Mouse (Mus musculus): ENCODE data around the gene Ctsh. TPM values are rescaled to one million over a fixed set of nuclear protein-coding genes. Genes with fewer than 3 reads are reported as not detected.
A peak's percentile ranks its signal among the peaks of the same experiment; 100 is the strongest.
"Not testable (repeated sequence)": the region's sequence is repeated elsewhere in the genome, so short reads cannot be mapped to it uniquely, and the experiment has no call there.

Gene Ctsh
- 10 to 100 TPM; 52.3 to 60.5 TPM for total RNA-seq (2021)
- long read RNA-seq, experiment 1, transcript Ctsh-201 (12 exons, 1,617 nt), result major isoform, 35 of 49 reads
- long read RNA-seq, experiment 1, partial matches to known transcripts, result 2 of 49 reads
- long read RNA-seq, experiment 1, other reads (novel, unspliced or antisense), result 8 of 49 reads
- long read RNA-seq, experiment 2, transcript Ctsh-201 (12 exons, 1,617 nt), result major isoform, 11 of 16 reads
- long read RNA-seq, experiment 2, partial matches to known transcripts, result 2 of 16 reads
- long read RNA-seq, experiment 2, other reads (novel, unspliced or antisense), result 2 of 16 reads

GRCm38 (mm10) chr9:90053852-90054251 is at the start of gene Ctsh:
TSS of gene Ctsh (plus strand) at chr9:90054152.
- DNase-seq, result no peak

GRCm38 (mm10) chr9:90006432-90006831 is 47.5 kb upstream of the Ctsh start:
- DNase-seq, result no peak

DNA sequence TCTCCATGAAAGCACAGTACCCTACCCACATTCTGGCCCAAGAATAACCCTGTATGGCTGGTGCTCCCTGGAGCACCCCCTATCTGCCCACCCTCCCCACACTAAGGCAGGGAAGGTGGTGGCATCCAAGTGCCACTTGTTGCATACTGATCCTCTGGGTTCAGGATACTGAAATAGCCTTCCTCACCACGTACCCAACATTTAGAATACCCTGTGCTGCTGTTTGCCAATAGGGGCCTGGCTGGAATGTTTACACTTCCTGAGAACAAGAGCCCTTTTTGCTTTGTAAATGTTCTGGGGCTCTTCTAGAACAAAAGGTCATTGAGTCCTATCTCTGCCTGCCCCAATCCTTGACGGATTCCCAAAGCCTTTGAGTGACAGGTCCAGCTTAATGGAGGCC is 46.9 kb upstream of the Ctsh start:
- DNase-seq, result no peak

- DNase-seq, result no peak
Observed at GRCm38 (mm10) chr9:90008138-90008537, 45.8 kb upstream of the Ctsh start.

DNA sequence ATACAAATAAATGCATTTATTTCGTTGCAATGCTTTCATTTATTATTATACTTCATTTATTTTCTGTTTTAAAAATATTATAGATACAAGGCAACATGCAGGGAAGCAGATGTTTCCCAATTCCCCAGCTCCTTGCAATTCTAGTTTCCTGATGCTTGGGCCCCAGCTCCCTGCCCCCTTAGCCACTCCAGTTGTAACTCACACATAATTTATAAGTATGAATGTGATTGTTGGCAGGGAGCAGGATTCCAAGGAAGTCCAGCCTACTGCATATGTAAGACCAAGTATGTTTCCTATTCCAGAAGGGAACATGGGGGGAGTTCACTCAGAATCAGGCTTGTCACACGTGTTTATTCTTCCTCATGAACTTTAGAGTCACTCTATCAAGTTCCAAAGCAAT is 42.1 kb upstream of the Ctsh start:
- no peak for DNase-seq

GRCm38 (mm10) chr9:90014649-90015048 is 39.3 kb upstream of the Ctsh start:
- peak in 1 of 2 experiments; percentile 37 for DNase-seq

DNA sequence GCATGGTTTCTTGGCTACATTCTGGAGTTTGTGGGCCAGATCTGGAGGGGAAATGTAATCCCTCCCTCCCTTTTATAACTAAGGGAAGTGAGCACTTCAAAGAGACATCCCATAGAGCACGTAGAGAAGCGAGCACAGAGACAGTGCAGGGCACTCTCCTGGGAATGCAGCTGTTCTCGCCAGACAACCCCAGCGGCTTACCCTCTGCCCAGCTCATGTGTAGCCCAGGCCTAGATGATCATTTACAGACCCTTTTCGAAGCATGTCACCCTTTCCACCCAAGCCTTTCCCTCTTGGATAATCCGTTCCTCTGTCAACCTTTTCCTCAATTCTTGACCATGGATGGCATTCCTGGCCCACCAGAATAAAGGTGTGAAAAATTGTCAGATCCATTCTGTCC is 37.7 kb upstream of the Ctsh start:
- no peak for DNase-seq

GRCm38 (mm10) chr9:90020866-90021265 is 33.1 kb upstream of the Ctsh start:
- no peak for DNase-seq

- peak in 1 of 2 experiments; percentile 32 for DNase-seq
Observed at GRCm38 (mm10) chr9:90021442-90021841, 32.5 kb upstream of the Ctsh start.

DNA sequence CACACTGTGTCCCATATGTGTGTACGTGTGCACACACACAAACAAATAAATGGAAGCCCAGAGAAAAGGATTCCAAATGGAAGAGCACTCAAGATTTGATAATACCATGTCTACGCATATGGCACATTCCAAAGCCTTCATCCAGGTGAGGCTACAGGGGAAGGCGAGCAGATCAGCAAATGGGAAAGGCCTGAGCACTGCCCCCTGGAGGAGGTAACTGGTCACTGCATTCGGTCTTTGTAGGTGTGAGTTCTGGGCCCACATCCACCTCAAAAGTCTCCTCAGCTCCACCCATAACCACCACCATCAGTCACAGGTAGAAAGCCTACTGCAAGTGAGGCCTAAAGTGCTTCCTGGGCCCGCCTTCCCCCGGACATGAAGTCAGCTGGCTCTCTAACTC is 26.2 kb upstream of the Ctsh start:
- no peak for DNase-seq

DNA sequence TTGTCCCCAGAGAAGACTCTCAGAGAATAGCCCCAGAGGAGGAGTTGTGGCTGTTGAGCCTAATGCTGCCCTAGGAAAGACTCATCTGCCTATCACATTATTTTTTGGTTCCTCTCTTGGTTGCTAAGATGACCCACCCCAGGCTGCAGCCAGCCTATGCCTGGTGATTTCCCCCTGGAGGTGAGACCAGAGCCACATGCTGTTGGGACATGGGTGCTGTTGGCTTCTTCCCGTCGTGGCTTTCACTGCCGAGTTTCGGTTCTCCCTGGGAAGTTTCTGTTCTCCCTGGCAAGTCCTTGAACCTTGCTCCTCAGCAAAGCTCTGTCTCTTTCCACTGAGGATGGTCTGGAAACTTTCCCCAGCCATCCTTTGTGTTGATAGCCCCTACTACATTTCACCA is 20.0 kb upstream of the Ctsh start:
- peak in 1 of 2 experiments; percentile 81 for DNase-seq

DNA sequence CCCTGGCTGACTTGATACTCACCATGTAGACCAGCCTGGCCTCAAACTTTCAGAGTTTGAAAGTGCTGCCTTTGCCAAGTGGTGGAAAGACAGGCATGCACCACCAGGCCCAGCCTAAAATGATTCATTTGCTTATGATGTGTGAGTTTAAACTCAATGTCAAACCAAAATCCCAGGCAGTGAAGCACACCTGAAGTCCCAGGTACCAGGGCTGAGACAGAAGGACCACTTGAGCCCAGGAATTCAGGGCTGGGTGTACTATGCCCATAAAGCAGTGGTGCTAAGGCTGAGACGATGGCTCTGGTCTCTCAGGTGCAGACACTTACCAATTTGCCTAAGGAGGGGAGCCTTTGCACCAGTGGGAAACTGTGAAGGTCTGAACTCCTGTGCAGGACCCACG is 18.8 kb upstream of the Ctsh start:
- no peak for DNase-seq

- no peak for DNase-seq
Observed at GRCm38 (mm10) chr9:90035794-90036193, 18.2 kb upstream of the Ctsh start.

GRCm38 (mm10) chr9:90036313-90036712 is 17.6 kb upstream of the Ctsh start:
- no peak for DNase-seq

- DNase-seq, result no peak
Observed at GRCm38 (mm10) chr9:90038535-90038934, 15.4 kb upstream of the Ctsh start.

GRCm38 (mm10) chr9:90040916-90041315 is 13.0 kb upstream of the Ctsh start:
- no peak for DNase-seq

GRCm38 (mm10) chr9:90041556-90041955 is 12.4 kb upstream of the Ctsh start:
- no peak for DNase-seq

DNA sequence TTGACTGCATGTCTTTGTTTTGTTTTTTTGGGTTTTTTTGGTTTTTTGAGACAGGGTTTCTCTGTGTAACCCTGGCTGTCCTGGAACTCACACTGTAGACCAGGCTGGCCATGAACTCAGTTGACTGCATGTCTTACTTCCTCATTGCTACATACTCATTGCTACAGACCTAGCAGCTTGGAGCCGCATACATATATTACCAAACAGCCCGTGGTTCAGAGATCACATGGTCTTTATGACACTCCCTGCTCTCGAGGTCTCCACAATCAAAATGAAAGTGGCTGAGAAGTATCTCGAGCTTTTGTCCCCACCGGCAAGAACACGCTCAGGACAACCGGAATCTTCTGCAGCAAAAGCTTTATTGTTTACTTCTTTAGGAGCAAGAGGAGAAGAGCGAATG is 11.0 kb upstream of the Ctsh start:
- DNase-seq, result not testable (repeated sequence)

DNA sequence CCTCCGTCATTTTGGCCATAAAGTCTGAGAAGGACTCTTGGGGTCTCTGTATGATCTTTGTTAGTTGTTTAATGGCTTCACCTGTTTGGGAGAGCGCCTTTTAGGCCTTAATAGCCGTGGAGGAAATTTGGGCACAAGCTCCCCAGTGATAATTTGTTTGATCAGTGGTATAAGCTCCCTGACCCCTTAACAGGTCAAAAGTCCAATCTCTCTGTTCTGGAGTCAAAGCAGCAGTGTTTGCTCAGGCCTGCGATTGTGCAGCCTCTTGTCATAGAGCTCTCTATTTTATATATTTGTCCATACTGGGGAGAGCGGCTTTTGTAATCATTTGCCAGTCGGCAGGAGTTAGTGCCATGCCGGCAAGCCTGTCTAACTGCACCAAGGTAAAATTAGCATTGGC is 8.8 kb upstream of the Ctsh start:
- no peak for DNase-seq

DNA sequence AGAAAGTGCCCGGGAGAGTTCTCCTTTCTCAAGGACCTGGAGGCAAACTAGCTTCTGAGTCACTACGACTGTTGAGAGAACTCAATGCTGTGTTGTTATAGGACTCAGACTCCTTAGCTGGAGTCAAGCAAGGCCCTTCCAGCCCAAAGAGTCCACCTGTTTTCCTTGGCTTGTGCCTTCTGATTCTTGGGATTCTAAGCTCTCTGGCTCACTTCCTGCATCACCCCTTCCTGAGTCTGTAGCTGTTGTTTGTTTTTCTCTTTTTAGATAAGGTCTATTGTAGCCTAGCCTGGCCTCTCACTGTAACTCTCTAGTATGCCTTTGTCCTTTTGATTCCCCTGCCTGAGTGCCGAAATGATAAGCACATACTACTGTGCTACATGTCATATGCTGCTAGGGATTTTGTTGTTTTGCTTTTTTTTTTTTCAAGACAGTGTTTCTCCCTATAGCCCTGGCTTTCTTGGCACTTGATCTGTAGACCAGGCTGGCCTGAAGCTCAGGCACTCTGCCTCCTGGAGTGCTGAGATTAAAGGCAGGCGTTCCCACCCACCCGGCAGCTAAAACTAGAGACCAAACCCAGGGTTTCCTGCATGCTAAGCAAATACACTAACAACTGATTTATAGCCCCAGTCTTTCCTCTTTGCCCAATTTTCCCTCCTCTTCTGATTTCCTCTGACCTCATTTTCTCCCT is 5.9 kb upstream of the Ctsh start:
- peak in 1 of 2 experiments; percentile 66 for DNase-seq

GRCm38 (mm10) chr9:90054371-90055145 is 606 bp downstream of the Ctsh start:
- DNase-seq, result peak; percentile 82 to 86

GRCm38 (mm10) chr9:90055409-90055808 is 1.5 kb downstream of the Ctsh start:
- no peak for DNase-seq

- no peak for DNase-seq
Observed at GRCm38 (mm10) chr9:90055911-90056310, 2.0 kb downstream of the Ctsh start.

All from heart, adult 18-20 months (tissue).